Mouse (Mus musculus): Measurements from ENCODE around the gene Slc25a47. TPM values are rescaled to one million over a fixed set of nuclear protein-coding genes. Genes with fewer than 3 reads are reported as not detected.

The Slc25a47 gene
- polyA plus RNA-seq, 1 experiment from 2014 or later, result 6.4 TPM

GRCm38 (mm10) chr12:108888632-108889031 lies 52.8 kb downstream of the Slc25a47 start:
- peaks cover 36% of the 10 kb centered on the region for H3K36me3 ChIP-seq (ENCODE audit: control insufficient read depth, insufficient read depth, low read length)
- no peak overlapping the region for H3K9ac ChIP-seq (ENCODE audit: low read depth, low read length)
- H3K27me3 ChIP-seq (replicated peaks; ENCODE audit: control insufficient read depth, insufficient read depth, low read length), result no peaks in the 10 kb centered on the region
- peaks cover 12% of the 10 kb centered on the region for H3K4me1 ChIP-seq (ENCODE audit: control insufficient read depth, insufficient read depth, low read depth, low read length)
- 71% methylated on average over 4 of the region's 4 CpGs for WGBS
- no peak overlapping the region for H3K27ac ChIP-seq (ENCODE audit: low read depth, low read length)
- H3K4me3 ChIP-seq (ENCODE audit: low read length), result no peak overlapping the region
- no peak overlapping the region for H3K4me2 ChIP-seq (ENCODE audit: low read length)
- no peak for ATAC-seq
- no peaks in the 10 kb centered on the region for H3K9me3 ChIP-seq (ENCODE audit: control insufficient read depth, low read length)

- no peaks in the 10 kb centered on the region for H3K9me3 ChIP-seq (ENCODE audit: control insufficient read depth, low read length)
- H3K9ac ChIP-seq (ENCODE audit: low read depth, low read length), result peak within 1 kb of the TSS; percentile 79
- H3K27ac ChIP-seq (ENCODE audit: low read depth, low read length), result no peak within 1 kb of the TSS; the same call in 1 of the 2 replicates
- 20% methylated on average over 12 of the region's 12 CpGs for WGBS
- no peaks in the 10 kb centered on the region for H3K27me3 ChIP-seq (replicated peaks; ENCODE audit: control insufficient read depth, insufficient read depth, low read length)
- peak within 1 kb of the TSS; percentile 80 for H3K4me3 ChIP-seq (ENCODE audit: low read length)
- H3K4me1 ChIP-seq (ENCODE audit: control insufficient read depth, insufficient read depth, low read depth, low read length), result peaks cover 17% of the 10 kb centered on the region
- H3K36me3 ChIP-seq (ENCODE audit: control insufficient read depth, insufficient read depth, low read length), result peaks cover 2% of the 10 kb centered on the region; the same call in 1 of the 2 replicates
- H3K4me2 ChIP-seq (ENCODE audit: low read length), result peak within 1 kb of the TSS; percentile 87
- ATAC-seq, result no peak
Measured at GRCm38 (mm10) chr12:108892989-108893714, 57.3 kb downstream of the Slc25a47 start, which contains the start of gene Wdr25. Wdr25 (plus strand) TSS chr12:108893631.

GRCm38 (mm10) chr12:108893715-108894431 lies 58.0 kb downstream of the Slc25a47 start, which contains the start of gene Wars:
Wars (minus strand) TSS chr12:108894174.
- Histone ChIP-seq H3K4me1 (ENCODE audit: control insufficient read depth, insufficient read depth, low read depth, low read length) (peaks cover 17% of the 10 kb centered on the region), H3K27ac (ENCODE audit: low read depth, low read length) (no peak within 1 kb of the TSS; the same call in 1 of the 2 replicates), H3K4me2 (ENCODE audit: low read length) (peak within 1 kb of the TSS; percentile 87), H3K9ac (ENCODE audit: low read depth, low read length) (peak within 1 kb of the TSS; percentile 79), H3K36me3 (ENCODE audit: control insufficient read depth, insufficient read depth, low read length) (peaks cover 2% of the 10 kb centered on the region; the same call in 1 of the 2 replicates), H3K4me3 (ENCODE audit: low read length) (peak within 1 kb of the TSS; percentile 80), H3K27me3 (replicated peaks; ENCODE audit: control insufficient read depth, insufficient read depth, low read length) (no peaks in the 10 kb centered on the region), H3K9me3 (ENCODE audit: control insufficient read depth, low read length) (no peaks in the 10 kb centered on the region)
- ATAC-seq, result peak; percentile 100
- under 1% methylated on average over 49 of the region's 58 CpGs for WGBS

- peaks cover 17% of the 10 kb centered on the region for H3K4me1 ChIP-seq (ENCODE audit: control insufficient read depth, insufficient read depth, low read depth, low read length)
- H3K9ac ChIP-seq (ENCODE audit: low read depth, low read length), result peak overlapping the region; percentile 60
- H3K27me3 ChIP-seq (replicated peaks; ENCODE audit: control insufficient read depth, insufficient read depth, low read length), result no peaks in the 10 kb centered on the region
- 4% methylated on average over 7 of the region's 7 CpGs for WGBS
- H3K9me3 ChIP-seq (ENCODE audit: control insufficient read depth, low read length), result no peaks in the 10 kb centered on the region
- peak overlapping the region; percentile 64 for H3K4me2 ChIP-seq (ENCODE audit: low read length)
- H3K36me3 ChIP-seq (ENCODE audit: control insufficient read depth, insufficient read depth, low read length), result 0 out of 2 replicates have a peak, but pooled peaks cover 2% of the 10 kb centered on the region
- H3K4me3 ChIP-seq (ENCODE audit: low read length), result peak overlapping the region; percentile 80
- H3K27ac ChIP-seq (ENCODE audit: low read depth, low read length), result no peak overlapping the region
- no peak; the same call in none of the 2 replicates for ATAC-seq
Measured at GRCm38 (mm10) chr12:108894432-108894816, 58.6 kb downstream of the Slc25a47 start.

GRCm38 (mm10) chr12:108896006-108896405 lies 60.2 kb downstream of the Slc25a47 start:
- no peaks in the 10 kb centered on the region for H3K27me3 ChIP-seq (replicated peaks; ENCODE audit: control insufficient read depth, insufficient read depth, low read length)
- no peaks in the 10 kb centered on the region for H3K9me3 ChIP-seq (ENCODE audit: control insufficient read depth, low read length)
- no peak for ATAC-seq
- no peak overlapping the region for H3K9ac ChIP-seq (ENCODE audit: low read depth, low read length)
- H3K4me2 ChIP-seq (ENCODE audit: low read length), result no peak overlapping the region
- peaks cover 17% of the 10 kb centered on the region for H3K4me1 ChIP-seq (ENCODE audit: control insufficient read depth, insufficient read depth, low read depth, low read length)
- no peak overlapping the region for H3K27ac ChIP-seq (ENCODE audit: low read depth, low read length)
- no peaks in the 10 kb centered on the region for H3K36me3 ChIP-seq (ENCODE audit: control insufficient read depth, insufficient read depth, low read length)
- 81% methylated on average over 3 of the region's 3 CpGs for WGBS
- H3K4me3 ChIP-seq (ENCODE audit: low read length), result no peak overlapping the region

GRCm38 (mm10) chr12:108901346-108901745 lies 65.5 kb downstream of the Slc25a47 start:
- H3K9me3 ChIP-seq (ENCODE audit: control insufficient read depth, low read length), result no peaks in the 10 kb centered on the region
- H3K36me3 ChIP-seq (ENCODE audit: control insufficient read depth, insufficient read depth, low read length), result no peaks in the 10 kb centered on the region
- no peaks in the 10 kb centered on the region for H3K27me3 ChIP-seq (replicated peaks; ENCODE audit: control insufficient read depth, insufficient read depth, low read length)
- WGBS, result 63% methylated on average over 5 of the region's 5 CpGs
- no peak overlapping the region for H3K4me2 ChIP-seq (ENCODE audit: low read length)
- H3K27ac ChIP-seq (ENCODE audit: low read depth, low read length), result no peak overlapping the region
- no peak for ATAC-seq
- no peak overlapping the region for H3K4me3 ChIP-seq (ENCODE audit: low read length)
- H3K9ac ChIP-seq (ENCODE audit: low read depth, low read length), result no peak overlapping the region
- H3K4me1 ChIP-seq (ENCODE audit: control insufficient read depth, insufficient read depth, low read depth, low read length), result peaks cover 23% of the 10 kb centered on the region

- Histone ChIP-seq H3K27me3 (replicated peaks; ENCODE audit: control insufficient read depth, insufficient read depth, low read length) (no peaks in the 10 kb centered on the region), H3K4me2 (ENCODE audit: low read length) (no peak overlapping the region), H3K4me3 (ENCODE audit: low read length) (no peak overlapping the region), H3K27ac (ENCODE audit: low read depth, low read length) (no peak overlapping the region), H3K4me1 (ENCODE audit: control insufficient read depth, insufficient read depth, low read depth, low read length) (peaks cover 30% of the 10 kb centered on the region), H3K36me3 (ENCODE audit: control insufficient read depth, insufficient read depth, low read length) (no peaks in the 10 kb centered on the region), H3K9me3 (ENCODE audit: control insufficient read depth, low read length) (no peaks in the 10 kb centered on the region), H3K9ac (ENCODE audit: low read depth, low read length) (no peak overlapping the region)
- 18% methylated on average over 8 of the region's 8 CpGs for WGBS
- peak; percentile 44; the same call in 1 of the 2 replicates for ATAC-seq
Measured at GRCm38 (mm10) chr12:108902940-108903339, 67.1 kb downstream of the Slc25a47 start.

- Histone ChIP-seq H3K36me3 (ENCODE audit: control insufficient read depth, insufficient read depth, low read length) (no peaks in the 10 kb centered on the region), H3K4me2 (ENCODE audit: low read length) (no peak overlapping the region), H3K4me1 (ENCODE audit: control insufficient read depth, insufficient read depth, low read depth, low read length) (peaks cover 30% of the 10 kb centered on the region), H3K9me3 (ENCODE audit: control insufficient read depth, low read length) (no peaks in the 10 kb centered on the region), H3K9ac (ENCODE audit: low read depth, low read length) (no peak overlapping the region), H3K4me3 (ENCODE audit: low read length) (no peak overlapping the region), H3K27ac (ENCODE audit: low read depth, low read length) (0 out of 2 replicates have a peak overlapping the region, but pooled peaks have one; percentile 27), H3K27me3 (replicated peaks; ENCODE audit: control insufficient read depth, insufficient read depth, low read length) (no peaks in the 10 kb centered on the region)
- ATAC-seq, result peak; percentile 63
- 62% methylated on average over 8 of the region's 8 CpGs for WGBS
Measured at GRCm38 (mm10) chr12:108903600-108904275, 67.9 kb downstream of the Slc25a47 start.

Measured in hindbrain, embryonic 16.5 days (tissue).